7 mouse cellular contexts compared by ENCODE assay signal in genomic region chr2:38924571-38924970, GRCm38 (mm10). TPM values are rescaled to one million over a fixed set of nuclear protein-coding genes. Genes with fewer than 3 reads are reported as not detected.
DNase-seq lines count a peak whose midpoint lies in the region; ATAC-seq and TF ChIP-seq lines count a peak whose summit lies in the region.

No protein-coding gene starts in this region.

- ATAC-seq in forebrain, embryonic 11.5 days (replicated peaks; ENCODE audit: low FRiP score): no peak
- no peak for ATAC-seq in limb, embryonic 15.5 days (ENCODE audit: insufficient number of reproducible peaks, low FRiP score, low TSS enrichment, low read depth)
- ATAC-seq in stomach, embryonic 14.5 days (ENCODE audit: insufficient number of reproducible peaks, insufficient read depth, low FRiP score, low read depth): no peak

- H3K79me2 ChIP-seq in liver, adult 2 months (ENCODE audit: control insufficient read depth, insufficient read depth, low read length): no peaks in the 10 kb centered on the region; the same call in 1 of the 2 replicates

- no peaks in the 10 kb centered on the region for H3K36me3 ChIP-seq in liver, adult 2 months (ENCODE audit: control insufficient read depth, insufficient read depth, low read length)
- H3K36me3 ChIP-seq in forebrain, embryonic 11.5 days (ENCODE audit: control insufficient read depth, insufficient read depth, low read length): no peaks in the 10 kb centered on the region
- H3K36me3 ChIP-seq in limb, embryonic 15.5 days: no peaks in the 10 kb centered on the region
- H3K36me3 ChIP-seq in stomach, embryonic 14.5 days (ENCODE audit: control insufficient read depth, insufficient read depth, low read length): no peaks in the 10 kb centered on the region

- peaks cover 2% of the 10 kb centered on the region; the same call in 1 of the 2 replicates for H3K4me1 ChIP-seq in liver, adult 2 months (ENCODE audit: control insufficient read depth, insufficient read depth, low read length)
- peaks cover 8% of the 10 kb centered on the region; the same call in 1 of the 2 replicates for H3K4me1 ChIP-seq in forebrain, embryonic 11.5 days (replicated peaks; ENCODE audit: control insufficient read depth, insufficient read depth, low read length)
- H3K4me1 ChIP-seq in limb, embryonic 15.5 days: peaks cover 15% of the 10 kb centered on the region
- no peaks in the 10 kb centered on the region for H3K4me1 ChIP-seq in stomach, embryonic 14.5 days (ENCODE audit: control insufficient read depth, insufficient read depth, low read length)

- no peak for TF ChIP-seq POLR2A in liver, adult 2 months (IDR thresholded peaks at IDR 0.05; ENCODE audit: extremely low read depth, insufficient read depth, low read length)

- peak; percentile 22 for DNase-seq in liver, adult 2 months (ENCODE audit: extremely low read depth, low read depth, low spot score)
- DNase-seq in liver: no peak
- no peak for DNase-seq in forebrain, embryonic 11.5 days (ENCODE audit: low spot score)
- DNase-seq in left cerebral cortex, adult 8-10 months (ENCODE audit: low spot score in 2 of 2): no peak
- DNase-seq in cerebellum, postnatal 25 days: no peak

- H3K27me3 ChIP-seq in liver, adult 2 months (ENCODE audit: control insufficient read depth, insufficient read depth, low read length): no peaks in the 10 kb centered on the region
- H3K27me3 ChIP-seq in forebrain, embryonic 11.5 days (ENCODE audit: control insufficient read depth, insufficient read depth, low read length): peaks cover 2% of the 10 kb centered on the region; the same call in 1 of the 2 replicates
- 0 out of 2 replicates have a peak, but pooled peaks cover 2% of the 10 kb centered on the region for H3K27me3 ChIP-seq in limb, embryonic 15.5 days
- no peaks in the 10 kb centered on the region for H3K27me3 ChIP-seq in stomach, embryonic 14.5 days (ENCODE audit: control insufficient read depth, insufficient read depth, low read length)

- peak overlapping the region; percentile 98 for H3K4me3 ChIP-seq in liver, adult 2 months (ENCODE audit: insufficient read depth, low read depth, low read length)
- H3K4me3 ChIP-seq in forebrain, embryonic 11.5 days (ENCODE audit: low read depth, low read length): peak overlapping the region; percentile 83
- H3K4me3 ChIP-seq in limb, embryonic 15.5 days: peak overlapping the region; percentile 77
- H3K4me3 ChIP-seq in stomach, embryonic 14.5 days (ENCODE audit: low read depth, low read length): peak overlapping the region; percentile 72

- no peak for TF ChIP-seq CTCF in liver, adult 2 months (IDR thresholded peaks at IDR 0.05; ENCODE audit: low read depth, low read length)

- 20% methylated on average over 10 of the region's 10 CpGs for WGBS in liver, adult 2 months
- under 1% methylated on average over 10 of the region's 10 CpGs for WGBS in forebrain, embryonic 11.5 days
- WGBS in limb, embryonic 15.5 days: 10% methylated on average over 10 of the region's 10 CpGs
- WGBS in stomach, embryonic 14.5 days: 14% methylated on average over 10 of the region's 10 CpGs

- peak overlapping the region; percentile 99 for H3K4me2 ChIP-seq in forebrain, embryonic 11.5 days (ENCODE audit: low read depth, low read length, severe bottlenecking)
- H3K4me2 ChIP-seq in limb, embryonic 15.5 days: peak overlapping the region; percentile 94
- peak overlapping the region; percentile 88 for H3K4me2 ChIP-seq in stomach, embryonic 14.5 days (replicated peaks; ENCODE audit: low read depth, low read length)

- H3K9ac ChIP-seq in liver, adult 2 months (ENCODE audit: low read depth, low read length): peak overlapping the region; percentile 48; the same call in 1 of the 2 replicates
- H3K9ac ChIP-seq in forebrain, embryonic 11.5 days (ENCODE audit: low read length): peak overlapping the region; percentile 77
- H3K9ac ChIP-seq in limb, embryonic 15.5 days: no peak overlapping the region
- no peak overlapping the region for H3K9ac ChIP-seq in stomach, embryonic 14.5 days (replicated peaks; ENCODE audit: low read depth, low read length)

- peak overlapping the region; percentile 63; the same call in 1 of the 2 replicates for H3K27ac ChIP-seq in liver, adult 2 months (replicated peaks; ENCODE audit: insufficient read depth, low read depth, low read length)
- H3K27ac ChIP-seq in forebrain, embryonic 11.5 days (ENCODE audit: low read depth, low read length): no peak overlapping the region
- no peak overlapping the region for H3K27ac ChIP-seq in limb, embryonic 15.5 days
- H3K27ac ChIP-seq in stomach, embryonic 14.5 days (ENCODE audit: low read length): no peak overlapping the region

- no peaks in the 10 kb centered on the region for H3K9me3 ChIP-seq in forebrain, embryonic 11.5 days (ENCODE audit: control insufficient read depth, low read length)
- no peaks in the 10 kb centered on the region for H3K9me3 ChIP-seq in limb, embryonic 15.5 days
- no peaks in the 10 kb centered on the region for H3K9me3 ChIP-seq in stomach, embryonic 14.5 days (ENCODE audit: control insufficient read depth, low read depth, low read length)

RNA-seq across cellular contexts. Expression of gene Nr6a1, which starts 2.9 kb away (rescaled TPM):
- 14.8 and 21.1 TPM in 2 replicates for total RNA-seq in liver, adult 2 months (2014; rRNA removed)
- polyA plus RNA-seq in liver, adult 2 months (2012; rRNA removed): 5.9 and 7.6 TPM in 2 replicates
- 2.9 and 3.1 TPM in 2 replicates for polyA plus RNA-seq in forebrain, embryonic 11.5 days (2014; fragmentation: Nextera tagmentation; extraction: Ambion mirVana)
- 0.92 and 1.1 TPM in 2 replicates for polyA plus RNA-seq in limb, embryonic 15.5 days (2015; fragmentation: Nextera tagmentation; extraction: Ambion mirVana)
- 2.6 and 3.3 TPM in 2 replicates for polyA plus RNA-seq in stomach, embryonic 14.5 days (2014; fragmentation: Nextera tagmentation; extraction: Ambion mirVana)
- 10 to 100 TPM in 2 of 4 experiments, 1 to 10 TPM in 2; 5.9 to 12.7 (median 9.8) TPM for total RNA-seq in left cerebral cortex, adult 8-10 months (2022)

RNA-seq across cellular contexts. Expression of gene Olfml2a, which starts 7.2 kb away (rescaled TPM):
- total RNA-seq in liver, adult 2 months (2014; rRNA removed): 0.09 and 0.13 TPM in 2 replicates
- 0.07 and 0.09 TPM in 2 replicates for polyA plus RNA-seq in liver, adult 2 months (2012; rRNA removed)
- 2.6 TPM in 2 replicates for polyA plus RNA-seq in forebrain, embryonic 11.5 days (2014; fragmentation: Nextera tagmentation; extraction: Ambion mirVana)
- 8.5 and 10.6 TPM in 2 replicates for polyA plus RNA-seq in limb, embryonic 15.5 days (2015; fragmentation: Nextera tagmentation; extraction: Ambion mirVana)
- polyA plus RNA-seq in stomach, embryonic 14.5 days (2014; fragmentation: Nextera tagmentation; extraction: Ambion mirVana): 3.5 and 3.6 TPM in 2 replicates
- total RNA-seq in left cerebral cortex, adult 8-10 months (2022): 1 to 10 TPM; 2.2 to 3.1 (median 2.5) TPM

Comparison
In these comparisons a context has a peak if more than half of its experiments do, and no peak if none do; other contexts are left out.
1. H3K9ac ChIP-seq: peak in liver, adult 2 months (single experiment) and forebrain, embryonic 11.5 days (single experiment); none in limb, embryonic 15.5 days (single experiment) and stomach, embryonic 14.5 days (single experiment).
2. Peak in every context shown above with its lines, with median percentiles within 50 percentile points of each other: H3K4me3 ChIP-seq and H3K4me2 ChIP-seq.